Mouse (Mus musculus) A20 (cell line): ENCODE measurements around the gene Dnase2a.

Experiments
- DNase-seq: peaks from one replicate; pipeline ENCODE4 v3.0.0-alpha.2; 2011; ENCODE audit warnings: low read depth, low spot score

Dnase2a gene

DNA sequence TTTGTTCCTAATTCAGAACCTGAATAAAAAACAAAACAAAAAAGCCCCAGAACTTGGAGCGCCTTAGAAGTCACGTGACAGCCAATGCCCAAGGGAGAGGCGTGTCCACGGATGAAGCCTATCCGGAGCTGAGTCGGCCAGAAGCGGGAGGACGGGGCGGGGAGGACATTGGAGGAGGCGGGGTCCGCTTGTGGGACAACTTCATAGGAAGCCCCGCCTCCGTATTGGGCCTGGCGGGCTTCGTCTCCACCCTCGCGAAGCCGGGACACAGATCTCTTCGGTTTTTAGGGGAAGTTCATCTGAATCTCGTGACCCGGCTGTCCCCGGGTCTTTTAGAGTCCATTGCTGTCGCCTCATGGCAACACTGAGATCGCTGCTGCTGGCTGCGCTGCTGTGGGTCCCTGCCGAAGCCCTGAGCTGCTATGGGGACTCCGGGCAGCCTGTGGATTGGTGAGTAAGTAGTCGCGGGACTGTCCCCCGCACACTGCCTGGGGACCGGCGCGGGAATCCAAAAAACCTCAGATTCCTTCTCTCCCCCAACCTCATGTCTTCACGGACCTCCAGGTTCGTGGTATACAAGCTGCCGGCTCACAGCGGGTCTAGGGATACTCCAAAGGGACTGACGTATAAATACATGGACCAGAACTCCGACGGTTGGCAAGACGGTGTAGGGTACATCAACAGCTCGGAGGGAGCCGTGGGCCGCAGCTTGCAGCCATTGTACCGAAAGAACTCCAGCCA lies at the start of gene Dnase2a:
TSS of gene Dnase2a (plus strand) at position 140 of the 741 bp plus-strand sequence.
- peak; percentile 100 for DNase-seq

DNA sequence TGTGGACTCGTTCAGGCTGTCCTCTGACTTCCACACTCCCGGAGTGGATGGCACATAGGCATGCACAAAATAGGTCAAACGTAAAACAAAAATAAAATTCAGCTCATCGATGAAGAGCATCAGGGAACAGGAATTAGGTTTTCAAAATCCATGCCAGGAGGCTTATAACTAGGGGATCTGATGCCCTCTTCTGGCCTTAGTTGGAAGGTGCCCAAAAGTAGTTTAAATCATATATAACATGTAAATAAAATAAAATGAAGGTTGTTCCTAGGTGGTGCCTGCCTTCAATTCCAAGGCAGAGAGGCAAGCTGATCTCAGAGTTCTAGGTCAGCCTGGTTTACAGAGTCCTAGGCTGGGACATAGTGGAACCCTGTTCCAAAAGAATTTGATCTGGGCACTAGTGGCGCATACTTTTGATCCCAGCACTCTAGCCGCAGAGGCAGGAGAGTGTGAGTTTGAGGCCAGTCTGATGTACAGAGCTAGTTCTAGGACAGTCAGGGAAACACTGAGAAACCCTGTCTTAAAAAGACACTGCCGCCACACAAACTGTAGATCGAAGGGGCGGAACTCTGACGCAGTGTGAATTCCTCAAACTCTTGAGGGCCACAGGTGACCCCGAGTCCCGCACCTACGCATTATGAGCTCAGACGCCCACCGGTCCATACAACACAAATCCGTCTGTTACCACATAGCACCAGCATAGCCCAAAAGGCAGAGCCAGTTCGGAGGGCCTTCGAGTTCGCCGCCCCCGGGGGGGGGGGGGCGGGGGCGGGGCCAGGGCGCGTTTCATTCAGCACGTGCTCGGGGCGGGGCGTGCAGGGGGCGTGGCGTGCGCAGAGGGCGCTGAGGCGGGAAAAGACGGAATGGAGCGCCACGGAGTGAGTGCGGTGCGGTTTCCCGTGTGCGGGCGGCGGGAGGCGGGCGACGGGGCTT lies 36.7 kb upstream of the Dnase2a start, which contains the start of gene Syce2:
TSS of gene Syce2 (plus strand) at position 736 of the 933 bp plus-strand sequence.
- DNase-seq = peak; percentile 90

GRCm38 (mm10) chr8:84872309-84872965 lies 35.9 kb upstream of the Dnase2a start:
- DNase-seq = no peak

DNA sequence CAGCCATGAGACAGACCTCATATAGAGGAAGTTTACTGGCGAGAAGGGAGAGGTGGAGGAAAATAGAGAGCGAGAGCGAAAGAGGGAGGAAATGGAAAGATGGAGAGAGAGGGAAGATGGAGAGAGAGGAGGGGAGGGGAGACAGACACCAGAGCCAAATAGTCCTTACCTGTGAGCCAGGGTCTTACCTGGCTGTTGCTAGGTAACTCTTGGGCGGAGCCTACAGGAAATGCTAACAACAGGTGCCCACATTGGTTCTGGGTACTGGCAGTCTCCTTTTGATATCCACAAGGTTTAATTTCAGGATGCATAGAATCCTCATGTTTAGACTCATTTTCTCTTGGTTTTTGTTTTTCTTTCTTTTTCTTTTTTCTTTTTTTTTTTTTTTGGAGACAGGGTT lies 35.3 kb upstream of the Dnase2a start:
- DNase-seq = peak; percentile 14

- no peak for DNase-seq
These were observed 34.0 kb upstream of the Dnase2a start for GRCm38 (mm10) chr8:84874339-84874738.

- DNase-seq = no peak
These were observed 30.9 kb upstream of the Dnase2a start for GRCm38 (mm10) chr8:84877297-84878035.

GRCm38 (mm10) chr8:84878915-84879314 lies 29.4 kb upstream of the Dnase2a start:
- no peak for DNase-seq

GRCm38 (mm10) chr8:84884728-84885127 lies 23.6 kb upstream of the Dnase2a start:
- DNase-seq = no peak

- no peak for DNase-seq
These were observed 20.1 kb upstream of the Dnase2a start for GRCm38 (mm10) chr8:84888280-84888679.

DNA sequence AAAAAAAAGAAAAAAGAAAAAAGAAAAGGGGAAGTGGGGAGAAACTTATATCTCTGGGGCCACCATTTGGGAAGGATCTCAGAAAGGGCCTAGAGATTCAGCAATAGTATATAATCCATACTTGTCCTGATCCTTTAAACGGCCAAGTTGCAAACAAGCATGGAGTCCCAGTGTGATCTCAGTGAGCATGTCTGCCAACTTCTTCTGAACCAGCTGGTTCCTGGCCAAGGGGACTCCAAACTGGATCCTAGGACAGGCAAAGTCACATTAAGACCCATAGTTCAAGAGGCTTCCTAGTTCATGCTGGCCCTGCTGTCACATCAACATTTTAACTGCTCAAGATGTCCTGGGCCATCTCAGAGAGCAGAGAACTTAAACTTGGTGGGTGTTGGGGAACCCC lies 19.2 kb upstream of the Dnase2a start:
- no peak for DNase-seq

DNA sequence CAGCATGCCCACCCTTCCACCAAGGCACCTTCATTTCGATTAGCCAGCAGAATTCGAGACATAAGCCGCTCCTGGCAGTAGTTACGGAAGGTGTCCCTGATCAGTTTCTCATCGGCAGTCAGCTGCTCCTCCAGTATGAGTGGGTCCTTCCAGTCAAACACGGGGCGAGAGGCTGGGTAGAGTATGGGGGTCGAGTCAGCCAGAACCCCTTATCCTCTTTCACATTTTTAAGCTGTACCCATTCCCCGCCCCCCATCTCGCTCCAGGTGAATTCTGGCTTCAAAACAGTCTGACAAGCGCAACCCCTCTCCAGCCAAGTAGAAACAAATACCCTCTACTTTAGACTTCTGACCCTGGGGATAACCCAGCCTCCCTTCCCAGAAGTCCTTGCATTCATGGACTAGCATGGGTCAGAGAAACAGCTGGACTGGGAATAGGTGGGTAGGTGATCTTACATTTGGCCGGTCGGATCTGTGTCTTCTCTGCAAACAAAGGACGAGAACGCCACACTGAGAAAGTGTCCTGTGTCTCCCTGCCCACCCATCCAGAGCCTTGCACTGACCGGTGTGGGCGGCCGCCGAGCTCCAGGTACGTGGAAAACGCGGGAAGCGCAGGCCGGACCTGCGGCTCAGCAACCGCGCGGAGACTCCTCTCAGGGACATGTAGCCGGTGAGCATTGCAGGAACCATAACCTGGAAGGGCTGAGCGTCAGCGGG lies 15.2 kb upstream of the Dnase2a start:
- DNase-seq = no peak

GRCm38 (mm10) chr8:84893709-84894134 lies 14.6 kb upstream of the Dnase2a start, which contains the start of gene Gcdh:
Gene Gcdh, minus strand, starts transcription at chr8:84893921.
- peak; percentile 92 for DNase-seq

GRCm38 (mm10) chr8:84895963-84896362 lies 12.4 kb upstream of the Dnase2a start:
- no peak for DNase-seq

DNA sequence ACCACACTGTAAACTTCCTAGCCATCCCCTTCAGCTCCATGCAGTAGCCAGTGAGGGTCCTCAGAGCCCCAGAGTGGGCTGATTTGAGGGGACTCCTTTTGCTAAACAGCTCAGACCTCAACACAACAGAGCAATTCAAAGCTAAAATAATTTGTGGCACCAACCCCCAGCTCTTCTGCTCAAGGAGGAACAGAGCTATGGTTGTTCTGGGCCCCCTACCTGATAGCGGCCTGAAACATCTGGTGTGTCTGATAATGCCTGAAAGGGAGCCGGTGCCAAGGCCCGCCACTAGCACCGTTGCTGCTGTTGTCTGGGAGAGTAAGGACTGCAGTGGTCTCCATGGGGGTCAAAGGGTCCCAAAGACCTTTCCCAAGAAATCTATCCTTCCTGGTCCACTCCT lies 7.3 kb upstream of the Dnase2a start:
- no peak for DNase-seq

DNA sequence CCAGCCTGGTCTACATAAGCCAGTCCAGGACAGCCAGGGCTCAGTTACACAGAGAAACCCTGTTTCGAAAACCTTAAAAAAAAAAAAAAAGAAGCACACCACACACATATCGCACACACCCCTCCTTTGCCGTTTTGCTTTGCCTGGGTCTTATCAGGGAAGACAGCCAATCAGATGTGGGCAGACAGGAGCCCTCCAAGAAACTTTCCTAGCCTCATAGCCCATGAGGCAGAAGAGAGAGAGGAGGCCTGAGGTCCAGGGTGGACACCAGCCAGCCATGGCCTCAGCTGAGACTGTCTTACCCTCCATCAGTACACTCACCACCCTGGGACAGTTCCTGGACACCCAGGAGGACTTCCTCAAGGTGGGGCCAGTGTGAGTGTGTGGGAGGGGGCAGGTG lies 6.6 kb upstream of the Dnase2a start, which contains the start of gene Klf1:
TSS of gene Klf1 (plus strand) at position 177 of the 400 bp plus-strand sequence.
- no peak for DNase-seq

- DNase-seq = no peak
These were observed 5.9 kb upstream of the Dnase2a start for GRCm38 (mm10) chr8:84902367-84902919.

DNA sequence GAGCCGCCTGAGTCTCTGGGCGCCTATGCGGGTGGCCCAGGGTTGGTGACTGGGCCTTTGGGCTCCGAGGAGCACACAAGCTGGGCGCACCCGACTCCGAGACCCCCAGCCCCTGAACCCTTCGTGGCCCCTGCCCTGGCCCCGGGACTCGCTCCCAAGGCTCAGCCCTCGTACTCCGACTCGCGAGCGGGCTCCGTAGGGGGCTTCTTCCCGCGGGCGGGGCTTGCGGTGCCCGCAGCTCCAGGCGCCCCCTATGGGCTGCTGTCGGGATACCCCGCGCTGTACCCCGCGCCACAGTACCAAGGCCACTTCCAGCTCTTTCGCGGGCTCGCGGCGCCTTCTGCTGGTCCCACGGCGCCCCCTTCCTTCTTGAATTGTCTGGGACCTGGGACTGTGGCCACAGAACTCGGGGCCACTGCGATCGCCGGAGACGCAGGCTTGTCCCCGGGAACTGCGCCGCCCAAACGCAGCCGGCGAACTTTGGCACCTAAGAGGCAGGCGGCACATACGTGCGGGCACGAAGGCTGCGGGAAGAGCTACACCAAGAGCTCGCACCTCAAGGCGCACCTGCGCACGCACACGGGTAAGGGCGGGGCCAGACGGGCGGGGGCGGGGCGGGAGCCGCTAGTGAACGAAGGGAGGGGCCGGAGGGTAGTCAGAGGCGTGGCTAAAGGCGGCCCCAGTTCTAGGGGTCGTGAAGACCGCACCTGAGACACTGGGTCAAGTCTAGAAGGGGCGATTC lies 5.3 kb upstream of the Dnase2a start:
- peak; percentile 97 for DNase-seq

GRCm38 (mm10) chr8:84904351-84904750 lies 4.0 kb upstream of the Dnase2a start:
- no peak for DNase-seq

DNA sequence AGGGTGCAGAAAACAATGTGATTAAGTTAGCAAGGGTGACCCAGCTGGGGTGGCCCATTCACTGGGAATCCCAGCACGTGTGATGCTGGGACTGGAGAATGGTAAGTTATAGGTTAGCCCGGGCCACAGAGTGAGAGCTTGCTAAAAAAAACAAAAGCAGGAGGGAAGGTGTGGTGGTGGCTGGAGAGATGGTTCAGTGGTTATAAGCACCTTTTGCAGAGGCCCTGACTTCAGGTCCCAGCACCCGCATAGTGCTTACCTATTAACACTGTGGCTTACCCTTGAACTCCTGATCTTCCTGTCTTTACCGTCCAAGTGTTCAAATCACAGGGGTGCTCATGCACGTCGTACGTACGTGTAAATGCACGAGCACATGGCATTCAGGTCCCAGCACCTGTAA lies 1.3 kb upstream of the Dnase2a start:
- DNase-seq = no peak
